ENCODE assay signal across 8 mouse cellular contexts in the genomic region with DNA sequence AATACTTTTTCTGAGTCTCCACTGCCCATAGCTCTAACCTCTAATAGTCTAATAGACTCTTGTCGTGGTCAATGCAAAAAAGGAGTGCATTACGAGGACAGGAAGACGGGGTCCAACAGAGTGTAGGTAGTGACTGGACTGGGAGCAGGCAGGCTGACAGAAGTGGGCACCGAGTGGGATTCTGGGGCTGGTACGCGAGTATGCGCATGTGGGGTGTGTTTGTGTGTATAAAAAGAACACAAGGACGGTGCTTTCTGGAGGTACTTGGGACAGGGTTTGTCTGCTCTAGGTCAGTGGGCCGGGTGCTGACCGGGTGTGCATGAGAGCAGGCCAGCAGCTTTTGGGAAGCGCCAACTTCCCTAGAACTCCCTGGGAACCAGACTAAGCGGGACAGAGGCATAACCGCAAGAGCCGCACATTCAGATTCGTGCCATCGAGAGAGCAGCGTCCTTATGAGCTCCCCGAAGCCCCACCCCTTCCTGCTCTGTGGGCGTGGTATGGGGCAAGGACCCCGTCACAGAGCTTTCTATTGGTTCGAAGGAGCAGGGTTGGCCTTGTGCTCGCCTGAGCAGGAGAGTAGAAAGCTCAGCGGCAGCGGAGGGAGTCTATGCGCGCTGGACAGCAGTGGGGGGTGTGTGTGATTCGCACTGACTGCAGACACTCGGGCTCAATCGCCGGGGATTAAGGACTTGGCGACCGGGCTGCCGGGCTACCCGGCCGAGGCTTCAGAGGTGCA. TPM values are rescaled to one million over a fixed set of nuclear protein-coding genes. Genes with fewer than 3 reads are reported as not detected.
DNase-seq lines count a peak whose midpoint lies in the region; ATAC-seq and TF ChIP-seq lines count a peak whose summit lies in the region.

A gene (plus strand): TSS at position 608 of the 736 bp plus-strand sequence.

- H3K36me3 ChIP-seq in ES-Bruce4 (ENCODE audit: control insufficient read depth, insufficient read depth, low read length, poor library complexity, severe bottlenecking), result no peaks in the 10 kb centered on the region
- H3K36me3 ChIP-seq in forebrain, embryonic 15.5 days, result no peaks in the 10 kb centered on the region

- TF ChIP-seq CTCF in ES-Bruce4 (IDR thresholded peaks at IDR 0.05; ENCODE audit: low read depth, low read length), result no peak
- TF ChIP-seq CTCF in lung, adult 2 months (IDR thresholded peaks at IDR 0.05; ENCODE audit: insufficient read depth, low read length), result no peak

- H3K4me3 ChIP-seq in ES-Bruce4 (ENCODE audit: low read depth, low read length), result peak within 1 kb of the TSS; percentile 64
- peak within 1 kb of the TSS; percentile 76 for H3K4me3 ChIP-seq in forebrain, embryonic 15.5 days
- peak within 1 kb of the TSS; percentile 85 for H3K4me3 ChIP-seq in lung, adult 2 months (replicated peaks; ENCODE audit: extremely low read depth, low read depth, low read length)

- intact Hi-C loops in heart, postnatal 25 days (cut with DNase I), result loop anchor here (1.0 to 10.0 kb wide), 5 partner anchors 62 to 299 kb away; no protein-coding TSS in a partner anchor

- H3K27ac ChIP-seq in ES-Bruce4 (ENCODE audit: insufficient read depth, low read length), result no peak within 1 kb of the TSS
- peak within 1 kb of the TSS; percentile 90 for H3K27ac ChIP-seq in forebrain, embryonic 15.5 days (replicated peaks)

- H3K27me3 ChIP-seq in ES-Bruce4 (ENCODE audit: control insufficient read depth, insufficient read depth, low read length, poor library complexity, severe bottlenecking), result no peaks in the 10 kb centered on the region; the same call in none of the 2 replicates
- H3K27me3 ChIP-seq in forebrain, embryonic 15.5 days, result no peaks in the 10 kb centered on the region

- peak; percentile 94 for ATAC-seq in forebrain, embryonic 15.5 days (replicated peaks)
- ATAC-seq in neutrophil, adult 5-6 weeks (ENCODE audit: extremely low read depth, insufficient number of reproducible peaks, low FRiP score, poor library complexity, severe bottlenecking), result peak; percentile 94

- peak within 1 kb of the TSS; percentile 83 for H3K4me2 ChIP-seq in forebrain, embryonic 15.5 days (replicated peaks)

- DNase-seq in cerebellum, adult 11-12 months, result peak; percentile 89
- DNase-seq in heart, postnatal 25 days (ENCODE audit: low spot score), result peak; percentile 87
- peak; percentile 80 to 89 for DNase-seq in layer of hippocampus, adult 18-20 months (ENCODE audit: low spot score in 2 of 2)
- DNase-seq in lung, adult 2 months, result peak; percentile 88
- peak; percentile 76 to 82 for DNase-seq in thymus, adult 18-20 months

- no peaks in the 10 kb centered on the region for H3K4me1 ChIP-seq in ES-Bruce4 (ENCODE audit: control insufficient read depth, insufficient read depth, low read length)
- H3K4me1 ChIP-seq in forebrain, embryonic 15.5 days, result peaks cover 18% of the 10 kb centered on the region
- H3K4me1 ChIP-seq in lung, adult 2 months (ENCODE audit: control insufficient read depth, insufficient read depth, low read length), result 0 out of 2 replicates have a peak, but pooled peaks cover 2% of the 10 kb centered on the region

- no peak for TF ChIP-seq POLR2A in ES-Bruce4 (IDR thresholded peaks at IDR 0.05; ENCODE audit: insufficient read depth, low read length)
- TF ChIP-seq POLR2A in lung, adult 2 months (IDR thresholded peaks at IDR 0.05; ENCODE audit: borderline replicate concordance, extremely low read depth, low read depth, low read length), result peak; percentile 94

- WGBS in forebrain, embryonic 15.5 days, result 25% methylated on average over 35 of the region's 35 CpGs
- WGBS in lung, adult 2 months, result 33% methylated on average over 35 of the region's 35 CpGs

- H3K9me3 ChIP-seq in ES-Bruce4 (replicated peaks; ENCODE audit: control insufficient read depth, insufficient read depth, low read length, poor library complexity, severe bottlenecking), result peaks cover 4% of the 10 kb centered on the region; the same call in 1 of the 2 replicates
- H3K9me3 ChIP-seq in forebrain, embryonic 15.5 days, result no peaks in the 10 kb centered on the region

- peak within 1 kb of the TSS; percentile 30 for H3K9ac ChIP-seq in ES-Bruce4 (ENCODE audit: low read depth, poor library complexity, severe bottlenecking)
- H3K9ac ChIP-seq in forebrain, embryonic 15.5 days (replicated peaks), result peak within 1 kb of the TSS; percentile 81

- no peak for TF ChIP-seq EP300 in ES-Bruce4 (IDR thresholded peaks at IDR 0.05; ENCODE audit: insufficient read depth, low read depth, low read length)

RNA-seq across cellular contexts. Expression of the gene that starts here (rescaled TPM):
- polyA plus RNA-seq in ES-Bruce4 (2011; ENCODE audit: insufficient read depth, insufficient read length, low read depth, missing spikeins), result 9.9 and 10.7 TPM in 2 replicates
- 74.8 and 86.5 TPM in 2 replicates for polyA plus RNA-seq in forebrain, embryonic 15.5 days (2015; fragmentation: Nextera tagmentation; extraction: Ambion mirVana)
- total RNA-seq in heart, postnatal 25 days (2021), result 10 to 100 TPM; 19.8 to 22.4 TPM
- total RNA-seq in layer of hippocampus, adult 18-20 months (2021), result 10 to 100 TPM; 15.4 to 17.3 TPM
- polyA plus RNA-seq in lung, adult 2 months (2012; rRNA removed), result 81.4 and 132 TPM in 2 replicates
- 1.7 and 2.0 TPM in 2 replicates for total RNA-seq in neutrophil, adult 5-6 weeks (2017)
